Mouse (Mus musculus) kidney, adult 2 months (tissue): ENCODE measurements at regions not wholly inside any gene's neighbourhood (a gene's known extent, or its start where the extent isn't known, plus 50 kb on each side); places are given as distances from the start of the nearest gene placed in this dataset.

Experiments
- CTCF ChIP-seq: fragments of 200-500 bp; conservative IDR thresholded peaks from 2 replicates; pipeline ENCODE4 v1.5.1; 2011; ENCODE audit warnings: low read depth, mild to moderate bottlenecking, control low read depth, low read length, moderate library complexity, mixed read lengths; ENCODE audit not compliant: insufficient read depth, insufficient read length
- POLR2A ChIP-seq: fragments of 200-500 bp; IDR thresholded peaks from one replicate; pipeline ENCODE4 v1.6.1; 2011; ENCODE audit warnings: low read depth, low read length, control low read depth

- TF ChIP-seq CTCF = no peak
- TF ChIP-seq POLR2A = no peak
These were observed 131.3 kb upstream of the Pnpt1 start for GRCm38 (mm10) chr11:28999196-28999595.
